Mouse (Mus musculus) lung, embryonic 15.5 days (tissue): ENCODE measurements around the gene Frmd4a. TPM values are rescaled to one million over a fixed set of nuclear protein-coding genes. Genes with fewer than 3 reads are reported as not detected.

Experiments used
- ATAC-seq: fragments of 200-750 bp; cut with Nextera tagmentation; 2 replicates; pipeline ENCODE4 v1.8.0; 2017; ENCODE audit warnings: moderate number of reproducible peaks, borderline replicate concordance; ENCODE audit not compliant: low FRiP score, low TSS enrichment; ENCODE audit errors: extremely low read depth
- H3K27ac ChIP-seq: fragments of 300-500 bp; sonication (generic); 2 replicates; pipeline ENCODE4 v1.5.1; 2015; ENCODE audit warnings: moderate library complexity, mild to moderate bottlenecking, inconsistent platforms
- H3K27me3 ChIP-seq: fragments of 300-500 bp; sonication (generic); 2 replicates; pipeline ENCODE4 v1.6.1; 2015; ENCODE audit warnings: inconsistent platforms
- H3K36me3 ChIP-seq: fragments of 300-500 bp; sonication (generic); 2 replicates; pipeline ENCODE4 v1.6.1; 2015; ENCODE audit warnings: inconsistent platforms
- H3K4me1 ChIP-seq: fragments of 300-500 bp; sonication (generic); 2 replicates; pipeline ENCODE4 v1.6.1; 2015; ENCODE audit warnings: inconsistent platforms
- H3K4me2 ChIP-seq: fragments of 300-500 bp; sonication (generic); 2 replicates; pipeline ENCODE4 v1.6.1; 2015; ENCODE audit warnings: inconsistent platforms, mild to moderate bottlenecking, moderate library complexity
- H3K4me3 ChIP-seq: fragments of 300-500 bp; sonication (generic); 2 replicates; pipeline ENCODE4 v1.5.1; 2015; ENCODE audit warnings: mild to moderate bottlenecking, inconsistent platforms
- H3K9ac ChIP-seq: fragments of 300-500 bp; sonication (generic); 2 replicates; pipeline ENCODE4 v1.6.1; 2015; ENCODE audit warnings: inconsistent platforms
- H3K9me3 ChIP-seq: fragments of 300-500 bp; sonication (generic); 2 replicates; pipeline ENCODE4 v1.6.1; 2016; ENCODE audit warnings: inconsistent platforms
- WGBS: fragments of 180-500 bp; shearing (Covaris S2); methylation state at CpG from one replicate; pipeline ENCODE4 v1.1.7; 2015; 5-methylcytosine and 5-hydroxymethylcytosine counted together
- polyA plus RNA-seq: library from polyadenylated mRNA; unstranded; fragments of >200 nt; fragmentation: Nextera tagmentation; extraction: Ambion mirVana; gene quantifications from 2 replicates; pipeline ENCODE4 v1.2.1, GENCODE M21; 2015

The Frmd4a gene
- polyA plus RNA-seq, 1 experiment from 2014 or later: 33.5 TPM

- peak overlapping the region; percentile 88 for H3K27ac ChIP-seq
- no peaks in the 10 kb centered on the region for H3K36me3 ChIP-seq
- H3K4me3 ChIP-seq: peak overlapping the region; percentile 14; the same call in 1 of the 2 replicates
- WGBS: 1% methylated on average over 19 of the region's 19 CpGs
- H3K9ac ChIP-seq: 0 out of 2 replicates have a peak overlapping the region, but pooled peaks have one; percentile 8
- H3K27me3 ChIP-seq: no peaks in the 10 kb centered on the region
- peak; percentile 65 for ATAC-seq
- H3K4me2 ChIP-seq: peak overlapping the region; percentile 77
- no peaks in the 10 kb centered on the region for H3K9me3 ChIP-seq
- peaks cover 43% of the 10 kb centered on the region for H3K4me1 ChIP-seq
These were observed 281.1 kb downstream of the Frmd4a start for GRCm38 (mm10) chr2:4298325-4299215.

- Histone ChIP-seq H3K4me3 (no peak overlapping the region), H3K9me3 (no peaks in the 10 kb centered on the region), H3K36me3 (no peaks in the 10 kb centered on the region), H3K4me1 (peaks cover 43% of the 10 kb centered on the region), H3K27me3 (no peaks in the 10 kb centered on the region), H3K4me2 (peak overlapping the region; percentile 77), H3K9ac (no peak overlapping the region), H3K27ac (peak overlapping the region; percentile 88)
- 26% methylated on average over 12 of the region's 12 CpGs for WGBS
- no peak for ATAC-seq
These were observed 282.1 kb downstream of the Frmd4a start for GRCm38 (mm10) chr2:4299593-4299992.

GRCm38 (mm10) chr2:4300383-4300811 lies 282.9 kb downstream of the Frmd4a start:
- Histone ChIP-seq H3K4me1 (peaks cover 43% of the 10 kb centered on the region), H3K4me2 (peak overlapping the region; percentile 77), H3K27ac (peak overlapping the region; percentile 88), H3K4me3 (peak overlapping the region; percentile 43), H3K9me3 (no peaks in the 10 kb centered on the region), H3K36me3 (no peaks in the 10 kb centered on the region), H3K9ac (peak overlapping the region; percentile 52), H3K27me3 (no peaks in the 10 kb centered on the region)
- ATAC-seq: peak; percentile 40; the same call in 1 of the 2 replicates
- WGBS: 4% methylated on average over 13 of the region's 13 CpGs

GRCm38 (mm10) chr2:4300816-4301215 lies 283.3 kb downstream of the Frmd4a start:
- no peak for ATAC-seq
- 2% methylated on average over 8 of the region's 8 CpGs for WGBS

GRCm38 (mm10) chr2:4301256-4301655 lies 283.7 kb downstream of the Frmd4a start:
- 7% methylated on average over 5 of the region's 6 CpGs for WGBS

More at GRCm38 (mm10) chr2:4300816-4301215, 283.3 kb downstream of the Frmd4a start:
- Histone ChIP-seq H3K27me3 (no peaks in the 10 kb centered on the region), H3K36me3 (no peaks in the 10 kb centered on the region), H3K4me2 (peak overlapping the region; percentile 77), H3K27ac (peak overlapping the region; percentile 88), H3K4me3 (peak overlapping the region; percentile 43), H3K9me3 (no peaks in the 10 kb centered on the region), H3K4me1 (peaks cover 43% of the 10 kb centered on the region), H3K9ac (peak overlapping the region; percentile 52)

GRCm38 (mm10) chr2:4301692-4302091 lies 284.2 kb downstream of the Frmd4a start:
- Histone ChIP-seq H3K9me3 (no peaks in the 10 kb centered on the region), H3K27me3 (no peaks in the 10 kb centered on the region), H3K4me1 (peaks cover 43% of the 10 kb centered on the region), H3K27ac (peak overlapping the region; percentile 88), H3K4me2 (peak overlapping the region; percentile 77), H3K36me3 (no peaks in the 10 kb centered on the region), H3K9ac (peak overlapping the region; percentile 10), H3K4me3 (peak overlapping the region; percentile 43)
- WGBS: 20% methylated on average over 7 of the region's 7 CpGs
- ATAC-seq: no peak

More at GRCm38 (mm10) chr2:4301256-4301655, 283.7 kb downstream of the Frmd4a start:
- Histone ChIP-seq H3K36me3 (no peaks in the 10 kb centered on the region), H3K4me2 (peak overlapping the region; percentile 77), H3K4me1 (peaks cover 43% of the 10 kb centered on the region), H3K27ac (peak overlapping the region; percentile 88), H3K4me3 (peak overlapping the region; percentile 43), H3K9ac (peak overlapping the region; percentile 10), H3K27me3 (no peaks in the 10 kb centered on the region), H3K9me3 (no peaks in the 10 kb centered on the region)
- ATAC-seq: no peak

GRCm38 (mm10) chr2:4302119-4302518 lies 284.6 kb downstream of the Frmd4a start:
- no peaks in the 10 kb centered on the region for H3K36me3 ChIP-seq
- 79% methylated on average over 3 of the region's 3 CpGs for WGBS
- peaks cover 38% of the 10 kb centered on the region for H3K4me1 ChIP-seq
- H3K4me2 ChIP-seq: peak overlapping the region; percentile 77
- H3K9me3 ChIP-seq: no peaks in the 10 kb centered on the region
- no peak for ATAC-seq
- H3K9ac ChIP-seq: no peak overlapping the region
- no peaks in the 10 kb centered on the region for H3K27me3 ChIP-seq
- H3K27ac ChIP-seq: peak overlapping the region; percentile 88
- H3K4me3 ChIP-seq: peak overlapping the region; percentile 43; the same call in 1 of the 2 replicates

- Histone ChIP-seq H3K9me3 (no peaks in the 10 kb centered on the region), H3K4me3 (no peak overlapping the region), H3K36me3 (no peaks in the 10 kb centered on the region), H3K4me1 (no peaks in the 10 kb centered on the region), H3K27ac (no peak overlapping the region), H3K9ac (no peak overlapping the region), H3K4me2 (no peak overlapping the region), H3K27me3 (no peaks in the 10 kb centered on the region)
- 67% methylated on average over 6 of the region's 6 CpGs for WGBS
- no peak for ATAC-seq
These were observed 289.6 kb downstream of the Frmd4a start for GRCm38 (mm10) chr2:4307076-4307475.

- Histone ChIP-seq H3K4me3 (no peak overlapping the region), H3K9me3 (no peaks in the 10 kb centered on the region), H3K27ac (no peak overlapping the region), H3K27me3 (no peaks in the 10 kb centered on the region), H3K9ac (no peak overlapping the region), H3K4me1 (peaks cover 8% of the 10 kb centered on the region; the same call in 1 of the 2 replicates), H3K36me3 (no peaks in the 10 kb centered on the region), H3K4me2 (no peak overlapping the region)
- 66% methylated on average over 5 of the region's 5 CpGs for WGBS
- ATAC-seq: no peak
These were observed 297.0 kb downstream of the Frmd4a start for GRCm38 (mm10) chr2:4314545-4314944.

- no peak for ATAC-seq
- WGBS: 55% methylated on average over 2 of the region's 2 CpGs
These were observed 299.1 kb downstream of the Frmd4a start for GRCm38 (mm10) chr2:4316589-4316988.

GRCm38 (mm10) chr2:4318134-4318533 lies 300.6 kb downstream of the Frmd4a start:
- no peak for ATAC-seq
- no peaks in the 10 kb centered on the region for H3K36me3 ChIP-seq
- H3K4me3 ChIP-seq: no peak overlapping the region
- no peak overlapping the region for H3K9ac ChIP-seq
- WGBS: 63% methylated on average over 4 of the region's 4 CpGs
- no peaks in the 10 kb centered on the region for H3K9me3 ChIP-seq
- no peaks in the 10 kb centered on the region for H3K27me3 ChIP-seq
- peaks cover 8% of the 10 kb centered on the region; the same call in 1 of the 2 replicates for H3K4me1 ChIP-seq
- H3K27ac ChIP-seq: no peak overlapping the region
- H3K4me2 ChIP-seq: no peak overlapping the region

More at GRCm38 (mm10) chr2:4316589-4316988, 299.1 kb downstream of the Frmd4a start:
- Histone ChIP-seq H3K9ac (no peak overlapping the region), H3K36me3 (no peaks in the 10 kb centered on the region), H3K27me3 (no peaks in the 10 kb centered on the region), H3K27ac (no peak overlapping the region), H3K4me1 (peaks cover 8% of the 10 kb centered on the region; the same call in 1 of the 2 replicates), H3K4me3 (no peak overlapping the region), H3K9me3 (no peaks in the 10 kb centered on the region), H3K4me2 (no peak overlapping the region)
